Mouse (Mus musculus) cortical plate, adult 2 months (tissue): ENCODE results near the gene Zc3h7a.

Experiments
- CTCF ChIP-seq: fragments of 200-500 bp; IDR thresholded peaks from 2 replicates; pipeline ENCODE4 v1.5.1; 2011; ENCODE audit warnings: mild to moderate bottlenecking, control low read depth, low read length; ENCODE audit not compliant: insufficient read depth; ENCODE audit errors: extremely low read depth
- POLR2A ChIP-seq: fragments of 200-500 bp; IDR thresholded peaks from 2 replicates; pipeline ENCODE4 v1.6.1; 2011; ENCODE audit warnings: mild to moderate bottlenecking, low read length, control low read depth; ENCODE audit not compliant: insufficient read depth; ENCODE audit errors: extremely low read depth

GRCm38 (mm10) chr16:11176884-11177244 lies 671 bp upstream of the Zc3h7a start:
- TF ChIP-seq POLR2A, result no peak
- no peak for TF ChIP-seq CTCF
